Mouse (Mus musculus): ENCODE data around the gene Gm17545.

Gene Gm17545

GRCm38 (mm10) chr9:22488963-22489362 is 34.9 kb downstream of the Gm17545 start:
- DNase-seq (ENCODE audit: inconsistent ontology term): no peak

- DNase-seq (ENCODE audit: inconsistent ontology term): no peak
Observed at GRCm38 (mm10) chr9:22494203-22494807, 40.2 kb downstream of the Gm17545 start.

GRCm38 (mm10) chr9:22495133-22495532 is 41.0 kb downstream of the Gm17545 start:
- no peak for DNase-seq (ENCODE audit: inconsistent ontology term)

DNA sequence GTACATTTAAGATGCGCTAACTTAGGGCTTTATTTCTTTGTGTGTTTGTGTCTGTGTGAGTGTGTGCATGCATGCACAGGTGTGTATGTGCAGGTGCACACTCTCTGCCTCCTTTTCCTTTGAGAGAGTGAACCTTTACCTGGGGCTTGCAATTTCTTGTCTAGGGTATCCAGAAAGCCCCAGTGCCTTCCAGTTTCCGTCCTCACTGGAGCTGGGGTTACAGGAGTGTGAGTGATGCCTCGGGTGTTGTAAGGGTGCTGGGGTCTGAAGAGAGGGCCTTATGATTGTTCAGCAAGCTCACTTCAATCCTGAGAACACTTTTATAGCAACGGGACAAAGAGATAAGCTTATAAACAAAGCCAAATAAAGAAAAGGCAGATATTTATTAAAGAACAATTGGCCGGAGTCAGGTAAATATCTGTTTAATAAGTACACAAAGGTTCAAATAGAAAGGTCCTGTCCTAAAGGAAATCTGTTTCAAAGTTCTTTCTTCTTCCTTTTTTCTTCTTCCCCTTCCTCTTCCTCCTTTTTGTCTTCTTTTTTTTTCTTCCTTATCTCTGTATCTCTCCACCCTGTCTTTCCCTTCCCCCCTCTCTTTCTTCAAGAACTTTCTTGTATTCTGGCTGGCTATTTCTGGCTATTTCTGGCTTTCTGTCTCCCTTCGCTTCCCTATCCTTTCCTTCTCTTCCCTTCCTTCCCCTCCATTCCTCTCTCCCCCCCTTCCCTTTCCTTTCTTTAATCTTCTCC is 43.1 kb downstream of the Gm17545 start:
- DNase-seq (ENCODE audit: inconsistent ontology term): no peak

DNA sequence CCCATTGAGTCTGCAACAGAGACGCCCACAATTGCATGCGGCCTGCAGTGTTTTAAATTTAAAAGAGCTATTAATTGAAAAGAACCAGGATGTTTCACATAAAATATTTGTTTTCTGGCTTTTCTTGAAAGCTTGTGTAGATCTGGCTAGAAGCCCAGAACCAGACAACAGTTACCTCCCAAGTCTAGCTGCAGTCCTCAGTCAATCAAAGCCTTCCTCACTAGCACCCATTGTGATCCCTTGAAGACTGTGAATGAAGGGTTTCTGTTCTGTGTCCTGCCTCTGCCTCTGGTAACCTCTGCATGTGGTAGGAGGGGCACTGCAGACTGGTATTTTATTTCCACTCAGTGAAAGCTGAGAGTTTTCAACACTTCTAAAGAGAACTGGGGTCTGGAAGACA is 48.9 kb downstream of the Gm17545 start:
- DNase-seq (ENCODE audit: inconsistent ontology term): no peak

DNA sequence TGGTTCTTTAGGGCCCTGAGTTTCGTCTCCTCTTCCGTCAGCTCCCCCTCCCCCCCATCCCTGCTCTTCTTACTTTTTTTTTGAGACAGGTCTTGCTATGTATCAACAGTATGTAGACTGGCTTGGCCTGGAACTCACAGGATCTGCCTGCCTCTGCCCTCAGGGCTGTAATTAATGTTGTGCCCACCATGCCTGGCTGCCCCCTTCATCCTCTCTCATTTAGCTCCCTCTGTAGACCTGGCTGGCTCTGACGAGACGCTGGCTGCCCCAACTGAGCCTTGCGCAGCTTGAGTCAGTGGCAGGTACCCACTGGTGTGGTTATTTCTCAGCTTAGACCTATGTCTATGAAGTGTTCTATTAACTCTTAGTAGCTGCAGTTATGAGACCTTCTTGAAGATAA is 49.5 kb downstream of the Gm17545 start:
- no peak for DNase-seq (ENCODE audit: inconsistent ontology term)

- no peak for DNase-seq (ENCODE audit: inconsistent ontology term)
Observed at GRCm38 (mm10) chr9:22505574-22505973, 51.5 kb downstream of the Gm17545 start.

All from Muller cell, postnatal 12 days (primary cell).